Mouse (Mus musculus): ENCODE measurements around the gene Atg4b.
"Not testable (repeated sequence)": the region's sequence is repeated elsewhere in the genome, so short reads cannot be mapped to it uniquely, and the experiment has no call there.

The Atg4b gene

DNA sequence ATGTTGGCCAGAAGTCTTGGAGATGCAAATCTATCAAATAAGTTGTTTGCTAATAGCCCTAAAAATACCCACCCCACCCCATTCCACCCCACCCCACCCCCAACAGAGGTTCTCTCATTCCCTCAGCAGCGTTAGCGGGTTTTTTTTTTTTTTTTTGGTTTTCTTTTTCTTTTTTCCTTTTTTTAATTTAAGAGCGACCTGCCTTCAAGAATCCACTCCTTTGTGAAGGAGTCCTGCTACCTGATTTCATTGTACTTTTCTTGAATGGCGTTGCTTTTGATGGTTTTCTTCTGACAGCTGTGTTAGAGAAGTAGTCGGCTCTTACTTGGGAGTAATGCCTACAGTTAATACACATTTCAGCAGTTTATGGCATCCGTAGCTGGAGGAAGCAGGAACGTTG, 4.3 kb downstream of the Atg4b start:
- no peak for DNase-seq (ENCODE audit: low spot score)

DNA sequence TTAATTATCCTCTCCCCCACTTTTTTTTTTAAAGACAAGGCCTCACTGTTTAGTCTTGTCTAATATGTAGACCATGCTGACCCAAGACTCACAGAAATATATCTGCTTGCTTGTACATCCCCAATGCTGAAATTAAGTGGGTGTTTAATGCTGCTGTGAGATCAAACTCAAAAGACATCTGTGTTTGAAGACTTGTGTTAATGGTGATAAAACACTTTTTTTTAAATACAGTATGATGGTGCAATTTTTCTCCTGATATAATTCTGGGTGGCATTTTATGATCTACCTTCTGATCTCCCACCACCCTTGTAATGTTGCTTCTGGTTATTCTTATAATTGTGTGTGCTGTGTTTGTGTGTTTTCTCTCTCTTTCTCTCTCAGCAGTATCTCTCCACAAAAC, 4.9 kb downstream of the Atg4b start:
- DNase-seq (ENCODE audit: low spot score): no peak

- DNase-seq (ENCODE audit: low spot score): no peak
Observed at GRCm38 (mm10) chr1:93760076-93760475, 8.8 kb downstream of the Atg4b start.

GRCm38 (mm10) chr1:93763531-93763930, 12.2 kb downstream of the Atg4b start:
- DNase-seq (ENCODE audit: low spot score): not testable (repeated sequence)

DNA sequence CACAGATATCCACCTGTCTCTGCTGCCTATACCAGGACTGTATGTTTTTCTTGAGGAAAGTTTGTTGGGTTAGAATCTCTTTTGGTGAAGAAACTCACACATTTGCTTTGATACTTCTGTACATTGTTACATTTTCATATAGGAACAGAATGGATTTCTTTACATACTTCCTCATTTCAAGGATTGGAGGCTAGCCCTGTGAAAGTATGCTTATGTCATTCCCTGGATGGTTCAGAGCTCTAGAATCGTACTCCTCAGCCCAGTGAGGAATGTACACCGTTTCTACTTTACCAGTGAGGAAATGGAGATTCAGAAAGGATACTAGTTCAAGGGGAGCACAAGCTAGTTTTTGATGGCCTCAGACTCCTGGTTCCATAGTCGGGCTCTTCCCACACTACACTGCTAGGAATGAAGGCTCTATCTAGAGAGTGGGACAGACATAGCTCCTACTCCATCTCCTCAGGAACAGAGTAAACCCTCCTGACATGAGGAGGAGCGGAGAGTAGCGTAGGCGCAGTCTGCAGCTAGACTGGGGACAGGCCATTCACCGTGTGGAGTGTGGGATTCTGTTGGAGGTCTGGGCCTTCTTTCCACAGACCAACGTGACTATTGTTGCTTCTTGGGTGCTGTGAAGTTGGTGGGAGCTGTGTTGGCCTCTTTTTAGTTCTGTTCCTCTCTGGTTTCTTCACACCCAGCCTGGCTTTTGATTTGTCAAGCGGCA, 13.7 kb downstream of the Atg4b start:
- no peak for DNase-seq (ENCODE audit: low spot score)

GRCm38 (mm10) chr1:93767600-93767999, 16.3 kb downstream of the Atg4b start:
- DNase-seq (ENCODE audit: low spot score): no peak

DNA sequence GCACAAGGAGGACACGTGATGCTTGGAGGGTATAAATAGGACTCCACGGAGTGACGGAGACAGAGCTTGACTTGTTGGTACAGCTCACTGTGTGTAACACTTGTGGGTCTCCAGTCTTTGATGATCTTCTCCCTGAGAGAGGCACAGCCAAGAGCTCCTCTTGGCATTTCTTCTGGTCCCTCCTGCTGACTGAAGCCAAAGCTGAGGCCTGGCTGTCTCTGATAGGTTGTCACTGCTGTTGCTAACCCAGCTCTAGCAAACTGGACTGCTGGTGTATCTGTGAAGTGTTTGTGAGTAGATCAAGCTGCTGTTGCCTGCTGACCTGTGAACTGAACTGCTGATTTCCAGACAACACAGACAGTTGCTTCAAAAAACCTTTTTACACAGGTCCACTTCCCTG, 18.6 kb downstream of the Atg4b start:
- no peak for DNase-seq (ENCODE audit: low spot score)

DNA sequence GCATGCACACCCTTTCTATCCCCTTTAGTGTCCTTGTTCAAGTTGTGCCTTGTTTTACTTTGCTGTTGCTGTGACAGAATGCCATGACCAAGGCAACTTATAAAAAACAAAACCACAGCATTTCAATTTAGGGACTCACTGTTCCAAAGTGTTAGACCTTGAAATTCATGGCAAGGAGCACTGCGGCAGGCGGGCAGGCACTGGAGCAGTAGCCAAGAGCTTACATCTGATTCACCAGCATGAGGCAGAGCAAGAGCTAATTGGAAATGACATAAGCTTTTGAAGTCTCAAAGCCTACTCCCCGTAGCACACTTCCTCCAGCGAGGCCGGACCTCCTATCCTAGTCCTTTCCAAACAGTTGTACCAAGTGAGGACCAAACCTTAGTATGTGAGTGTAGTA, 25.4 kb downstream of the Atg4b start:
- no peak for DNase-seq (ENCODE audit: low spot score)

DNA sequence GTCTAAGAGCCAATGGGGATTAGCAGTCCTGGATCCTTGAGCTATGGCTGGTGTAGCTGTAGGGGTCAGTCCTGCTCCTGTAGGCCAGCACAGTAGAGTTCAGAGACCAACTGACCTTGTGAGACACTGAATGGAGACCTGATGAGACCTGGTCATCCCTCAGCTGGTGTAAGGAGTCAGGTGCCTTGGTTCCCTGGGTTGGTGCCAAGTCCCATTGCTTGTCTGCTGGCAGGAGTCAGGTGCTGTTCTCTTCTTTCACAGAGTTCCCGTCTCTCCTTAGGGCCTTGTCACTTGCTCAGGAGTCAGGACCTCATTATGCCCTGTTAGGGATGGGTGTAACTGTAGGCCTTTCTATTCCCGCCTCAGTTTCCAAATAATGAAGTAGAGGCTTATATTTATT, 35.6 kb downstream of the Atg4b start:
- DNase-seq (ENCODE audit: low spot score): no peak

- DNase-seq (ENCODE audit: low spot score): peak; percentile 47
Observed at GRCm38 (mm10) chr1:93794526-93794925, 43.2 kb downstream of the Atg4b start.

- peak; percentile 61 for DNase-seq (ENCODE audit: low spot score)
Observed at GRCm38 (mm10) chr1:93795886-93796285, 44.6 kb downstream of the Atg4b start.

- DNase-seq (ENCODE audit: low spot score): no peak
Observed at GRCm38 (mm10) chr1:93800670-93801503, 49.6 kb downstream of the Atg4b start.

DNA sequence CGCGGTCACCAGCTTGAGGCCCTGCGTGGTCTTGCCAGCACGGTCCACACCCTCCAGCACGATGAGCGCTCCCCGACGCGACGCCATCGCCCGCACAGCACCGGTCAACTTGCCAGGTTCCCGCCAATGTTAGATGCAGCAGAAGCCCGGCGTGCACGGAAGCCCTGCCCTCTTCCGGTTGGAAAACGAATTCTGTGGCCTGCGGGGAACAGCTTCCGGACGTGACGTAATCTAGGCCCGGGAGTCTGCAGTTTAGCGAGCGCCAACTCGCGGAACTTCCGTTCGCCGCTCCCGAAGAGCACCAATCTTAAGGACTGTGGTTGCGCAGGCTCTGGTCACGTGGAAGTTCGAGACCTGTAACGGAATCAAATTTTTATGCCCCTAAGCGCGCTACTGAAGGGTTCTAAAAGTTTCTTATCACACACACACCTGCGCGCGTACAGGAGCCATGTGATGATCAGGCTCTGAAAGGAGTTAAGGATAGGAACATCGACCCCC, 50.5 kb downstream of the Atg4b start, which contains the start of gene Dtymk:
Gene Dtymk, minus strand, starts transcription at position 194 of the 498 bp plus-strand sequence.
- peak; percentile 91 for DNase-seq (ENCODE audit: low spot score)

- DNase-seq (ENCODE audit: low spot score): no peak
Observed at GRCm38 (mm10) chr1:93802771-93803170, 51.5 kb downstream of the Atg4b start.

- DNase-seq (ENCODE audit: low spot score): peak; percentile 97
Observed at GRCm38 (mm10) chr1:93803556-93804507, 52.5 kb downstream of the Atg4b start, which contains the start of gene Ing5. Ing5 (plus strand) TSS chr1:93803965.

- DNase-seq (ENCODE audit: low spot score): no peak
Observed at GRCm38 (mm10) chr1:93804818-93805217, 53.5 kb downstream of the Atg4b start.

DNA sequence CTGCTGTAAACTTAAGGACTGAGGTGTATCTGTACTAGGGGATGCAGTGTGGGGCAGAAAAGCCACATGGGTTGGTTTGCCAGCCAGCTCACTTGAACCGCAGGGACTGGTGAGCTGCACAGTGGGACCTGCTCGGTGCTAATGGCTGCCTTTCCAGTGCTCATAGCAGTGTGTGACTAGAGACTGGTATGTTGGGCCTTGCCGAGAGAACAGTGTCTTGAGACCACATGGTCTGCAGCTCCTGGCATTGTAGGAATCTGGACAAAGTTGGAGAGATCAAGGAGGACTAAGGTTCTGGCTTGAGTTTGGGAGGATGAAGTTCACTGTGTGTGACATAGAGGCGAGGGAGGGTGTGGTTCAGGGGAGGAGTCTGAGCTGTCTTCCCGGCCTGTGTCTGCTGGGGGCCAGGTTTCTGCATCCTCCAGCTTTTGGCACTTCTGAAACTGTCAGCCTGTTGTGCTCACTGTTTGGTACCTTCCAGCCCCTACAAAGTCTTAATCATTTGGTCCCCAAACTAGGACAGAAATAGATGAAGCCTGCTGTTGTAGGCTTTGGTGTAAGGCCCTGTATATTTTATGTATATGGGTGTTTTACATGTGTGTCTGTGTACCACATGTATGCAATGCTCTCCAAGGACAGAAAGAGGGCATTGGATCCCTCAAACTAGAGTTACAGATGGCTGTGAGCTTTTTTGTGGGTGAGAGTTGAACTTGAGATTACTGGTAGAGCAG, 54.1 kb downstream of the Atg4b start:
- DNase-seq (ENCODE audit: low spot score): no peak

GRCm38 (mm10) chr1:93808871-93809270, 57.6 kb downstream of the Atg4b start:
- DNase-seq (ENCODE audit: low spot score): no peak

DNA sequence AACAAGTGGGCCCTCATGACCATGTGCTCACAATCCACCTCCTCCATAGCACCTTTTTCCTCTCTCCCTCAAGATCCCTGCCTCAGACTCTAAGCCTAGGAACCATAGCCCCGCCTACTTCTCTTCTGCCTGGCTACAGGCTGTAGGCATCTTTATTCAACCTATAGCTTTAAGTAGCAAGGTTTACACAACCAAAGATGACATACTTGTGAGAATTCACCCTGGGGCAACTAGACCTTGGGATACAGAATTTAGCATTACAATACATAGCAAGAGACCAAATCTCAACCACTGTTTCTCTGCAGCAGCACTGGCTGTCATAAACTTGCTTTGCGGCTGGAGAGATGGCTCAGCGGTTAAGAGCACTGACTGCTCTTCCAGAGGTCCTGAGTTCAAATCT, 58.7 kb downstream of the Atg4b start:
- no peak for DNase-seq (ENCODE audit: low spot score)

GRCm38 (mm10) chr1:93811495-93812039, 60.3 kb downstream of the Atg4b start:
- DNase-seq (ENCODE audit: low spot score): no peak
